Mouse (Mus musculus) layer of hippocampus, postnatal 14 days (tissue): Measurements from ENCODE around the gene Serinc2. TPM values are rescaled to one million over a fixed set of nuclear protein-coding genes. Genes with fewer than 3 reads are reported as not detected.

ENCODE experiments used
- total RNA-seq, 2 experiments: library from RNA; stranded (reverse); gene quantifications; 2 replicates each; pipeline ENCODE4 v1.2.3; 2021

The Serinc2 gene
- total RNA-seq, 2 experiments from 2014 or later = 7.9 to 9.6 TPM

Other genes starting within 250 kb of the Serinc2 start
- gene Col16a1, start 231.4 kb downstream of the Serinc2 start, total RNA-seq = 10 to 100 TPM; 11.4 to 16.2 TPM
- 10 to 100 TPM; 46.5 to 46.6 TPM for gene Pef1, start 176.6 kb downstream of the Serinc2 start, total RNA-seq
- 10 to 100 TPM; 10.2 to 10.9 TPM for gene Hcrtr1, start 139.8 kb downstream of the Serinc2 start, total RNA-seq
- 1 to 10 TPM; 3.3 to 5.5 TPM for gene Tinagl1, start 104.1 kb downstream of the Serinc2 start, total RNA-seq
- under 1 TPM in 1 of 2 experiments, not detected in 1; 0.46 TPM for gene Gm853, start 56.8 kb downstream of the Serinc2 start, total RNA-seq
- 100 to 1,000 TPM; 137 to 138 TPM for gene Fabp3, start 29.4 kb upstream of the Serinc2 start, total RNA-seq
- gene Gm10570, start 29.5 kb upstream of the Serinc2 start, total RNA-seq = 1 to 10 TPM; 1.5 to 2.6 TPM
- gene Zcchc17, start 80.7 kb upstream of the Serinc2 start, total RNA-seq = 10 to 100 TPM; 64.8 to 70.9 TPM
- gene Snrnp40, start 80.9 kb upstream of the Serinc2 start, total RNA-seq = 10 to 100 TPM; 31.8 to 34.2 TPM